Mouse (Mus musculus): ENCODE results near the gene Olfr124. TPM values are rescaled to one million over a fixed set of nuclear protein-coding genes. Genes with fewer than 3 reads are reported as not detected.

The Olfr124 gene
- not detected for polyA plus RNA-seq (2014; fragmentation: Illumina TruSeq; extraction: RNeasy Lipid Tissue Mini Kit (QIAGEN cat#74804); ENCODE audit: low read depth, low replicate concordance)

GRCm38 (mm10) chr17:37799588-37799987 is at the start of gene Olfr124:
TSS of gene Olfr124 (plus strand) at chr17:37799888.

GRCm38 (mm10) chr17:37768307-37768706 is 31.4 kb upstream of the Olfr124 start, which contains the start of gene Olfr122:
TSS of gene Olfr122 (plus strand) at chr17:37768607.

GRCm38 (mm10) chr17:37793229-37793628 is 6.5 kb upstream of the Olfr124 start, which contains the start of gene Olfr123:
TSS of gene Olfr123 (plus strand) at chr17:37793529.

GRCm38 (mm10) chr17:37832649-37833048 is 33.0 kb downstream of the Olfr124 start, which contains the start of gene Olfr125:
TSS of gene Olfr125 (plus strand) at chr17:37832949.

GRCm38 (mm10) chr17:37847183-37847582 is 47.5 kb downstream of the Olfr124 start, which contains the start of gene Olfr126:
TSS of gene Olfr126 (plus strand) at chr17:37847483.

Other genes with a start within 250 kb of the Olfr124 start
- not detected for gene Olfr112, start 230.4 kb upstream of the Olfr124 start, polyA plus RNA-seq (2014; fragmentation: Illumina TruSeq; extraction: RNeasy Lipid Tissue Mini Kit (QIAGEN cat#74804); ENCODE audit: low read depth, low replicate concordance)
- gene Olfr113, start 222.2 kb upstream of the Olfr124 start, polyA plus RNA-seq (2014; fragmentation: Illumina TruSeq; extraction: RNeasy Lipid Tissue Mini Kit (QIAGEN cat#74804); ENCODE audit: low read depth, low replicate concordance): not detected
- gene Olfr114, start 207.1 kb upstream of the Olfr124 start, polyA plus RNA-seq (2014; fragmentation: Illumina TruSeq; extraction: RNeasy Lipid Tissue Mini Kit (QIAGEN cat#74804); ENCODE audit: low read depth, low replicate concordance): not detected
- gene Olfr115, start 172.8 kb upstream of the Olfr124 start, polyA plus RNA-seq (2014; fragmentation: Illumina TruSeq; extraction: RNeasy Lipid Tissue Mini Kit (QIAGEN cat#74804); ENCODE audit: low read depth, low replicate concordance): not detected
- gene Olfr116, start 172.7 kb upstream of the Olfr124 start, polyA plus RNA-seq (2014; fragmentation: Illumina TruSeq; extraction: RNeasy Lipid Tissue Mini Kit (QIAGEN cat#74804); ENCODE audit: low read depth, low replicate concordance): not detected
- gene Olfr117, start 136.1 kb upstream of the Olfr124 start, polyA plus RNA-seq (2014; fragmentation: Illumina TruSeq; extraction: RNeasy Lipid Tissue Mini Kit (QIAGEN cat#74804); ENCODE audit: low read depth, low replicate concordance): not detected
- not detected for gene Olfr118, start 132.9 kb upstream of the Olfr124 start, polyA plus RNA-seq (2014; fragmentation: Illumina TruSeq; extraction: RNeasy Lipid Tissue Mini Kit (QIAGEN cat#74804); ENCODE audit: low read depth, low replicate concordance)
- not detected for gene Olfr119, start 103.3 kb upstream of the Olfr124 start, polyA plus RNA-seq (2014; fragmentation: Illumina TruSeq; extraction: RNeasy Lipid Tissue Mini Kit (QIAGEN cat#74804); ENCODE audit: low read depth, low replicate concordance)
- not detected for gene Olfr120, start 78.1 kb upstream of the Olfr124 start, polyA plus RNA-seq (2014; fragmentation: Illumina TruSeq; extraction: RNeasy Lipid Tissue Mini Kit (QIAGEN cat#74804); ENCODE audit: low read depth, low replicate concordance)
- gene Olfr121, start 51.0 kb upstream of the Olfr124 start, polyA plus RNA-seq (2014; fragmentation: Illumina TruSeq; extraction: RNeasy Lipid Tissue Mini Kit (QIAGEN cat#74804); ENCODE audit: low read depth, low replicate concordance): not detected
- gene Olfr122, start 31.3 kb upstream of the Olfr124 start, polyA plus RNA-seq (2014; fragmentation: Illumina TruSeq; extraction: RNeasy Lipid Tissue Mini Kit (QIAGEN cat#74804); ENCODE audit: low read depth, low replicate concordance): not detected
- gene Olfr123, start 6.4 kb upstream of the Olfr124 start, polyA plus RNA-seq (2014; fragmentation: Illumina TruSeq; extraction: RNeasy Lipid Tissue Mini Kit (QIAGEN cat#74804); ENCODE audit: low read depth, low replicate concordance): not detected
- not detected for gene Olfr125, start 33.1 kb downstream of the Olfr124 start, polyA plus RNA-seq (2014; fragmentation: Illumina TruSeq; extraction: RNeasy Lipid Tissue Mini Kit (QIAGEN cat#74804); ENCODE audit: low read depth, low replicate concordance)
- gene Olfr126, start 47.6 kb downstream of the Olfr124 start, polyA plus RNA-seq (2014; fragmentation: Illumina TruSeq; extraction: RNeasy Lipid Tissue Mini Kit (QIAGEN cat#74804); ENCODE audit: low read depth, low replicate concordance): not detected
- gene Olfr127, start 100.5 kb downstream of the Olfr124 start, polyA plus RNA-seq (2014; fragmentation: Illumina TruSeq; extraction: RNeasy Lipid Tissue Mini Kit (QIAGEN cat#74804); ENCODE audit: low read depth, low replicate concordance): not detected
- gene Olfr128, start 120.7 kb downstream of the Olfr124 start, polyA plus RNA-seq (2014; fragmentation: Illumina TruSeq; extraction: RNeasy Lipid Tissue Mini Kit (QIAGEN cat#74804); ENCODE audit: low read depth, low replicate concordance): not detected
- not detected for gene Olfr761, start 153.2 kb downstream of the Olfr124 start, polyA plus RNA-seq (2014; fragmentation: Illumina TruSeq; extraction: RNeasy Lipid Tissue Mini Kit (QIAGEN cat#74804); ENCODE audit: low read depth, low replicate concordance)

All from heart, adult 10 weeks (tissue).